Mouse (Mus musculus): ENCODE results near the gene Fam171a2. TPM values are rescaled to one million over a fixed set of nuclear protein-coding genes. Genes with fewer than 3 reads are reported as not detected.

The Fam171a2 gene
- polyA plus RNA-seq (2014; fragmentation: Nextera tagmentation; extraction: Ambion mirVana), result 8.6 and 8.8 TPM in 2 replicates

- H3K27me3 ChIP-seq (ENCODE audit: control insufficient read depth, insufficient read depth, low read length), result no peaks in the 10 kb centered on the region; the same call in 1 of the 2 replicates
- H3K4me3 ChIP-seq (ENCODE audit: low read depth, low read length), result peak within 1 kb of the TSS; percentile 94
- under 1% methylated on average over 40 of the region's 40 CpGs for WGBS
- H3K9ac ChIP-seq (replicated peaks; ENCODE audit: low read length), result peak within 1 kb of the TSS; percentile 98
- ATAC-seq (replicated peaks; ENCODE audit: insufficient number of reproducible peaks, low FRiP score, low TSS enrichment, low read depth) (peak; percentile 85), DNase-seq (ENCODE audit: low spot score) (peak; percentile 88)
- 0 out of 2 replicates have a peak, but pooled peaks cover 3% of the 10 kb centered on the region for H3K36me3 ChIP-seq (replicated peaks; ENCODE audit: control insufficient read depth, insufficient read depth, low read depth, low read length)
- H3K4me1 ChIP-seq (ENCODE audit: control insufficient read depth, insufficient read depth, low read length), result peaks cover 13% of the 10 kb centered on the region
- H3K27ac ChIP-seq (replicated peaks; ENCODE audit: low read depth, low read length), result peak within 1 kb of the TSS; percentile 88
- H3K9me3 ChIP-seq (replicated peaks; ENCODE audit: control insufficient read depth, low read length), result no peaks in the 10 kb centered on the region
- peak within 1 kb of the TSS; percentile 38 for H3K4me2 ChIP-seq (ENCODE audit: low read depth, low read length)
Observed at GRCm38 (mm10) chr11:102447497-102447896, at the start of gene Fam171a2. Gene Fam171a2, minus strand, starts transcription at chr11:102447682.

GRCm38 (mm10) chr11:102496732-102497131 lies 49.2 kb upstream of the Fam171a2 start:
- peaks cover 4% of the 10 kb centered on the region; the same call in 1 of the 2 replicates for H3K36me3 ChIP-seq (replicated peaks; ENCODE audit: control insufficient read depth, insufficient read depth, low read depth, low read length)
- no peaks in the 10 kb centered on the region for H3K4me1 ChIP-seq (ENCODE audit: control insufficient read depth, insufficient read depth, low read length)
- no peaks in the 10 kb centered on the region for H3K9me3 ChIP-seq (replicated peaks; ENCODE audit: control insufficient read depth, low read length)
- ATAC-seq (replicated peaks; ENCODE audit: insufficient number of reproducible peaks, low FRiP score, low TSS enrichment, low read depth) (no peak), DNase-seq (ENCODE audit: low spot score) (no peak)
- H3K4me3 ChIP-seq (ENCODE audit: low read depth, low read length), result no peak overlapping the region
- H3K27me3 ChIP-seq (ENCODE audit: control insufficient read depth, insufficient read depth, low read length), result no peaks in the 10 kb centered on the region
- no peak overlapping the region for H3K27ac ChIP-seq (replicated peaks; ENCODE audit: low read depth, low read length)
- 81% methylated on average over 2 of the region's 2 CpGs for WGBS
- H3K9ac ChIP-seq (replicated peaks; ENCODE audit: low read length), result no peak overlapping the region
- no peak overlapping the region for H3K4me2 ChIP-seq (ENCODE audit: low read depth, low read length)

GRCm38 (mm10) chr11:102496206-102496605 lies 48.7 kb upstream of the Fam171a2 start:
- no peaks in the 10 kb centered on the region for H3K4me1 ChIP-seq (ENCODE audit: control insufficient read depth, insufficient read depth, low read length)
- H3K9ac ChIP-seq (replicated peaks; ENCODE audit: low read length), result no peak overlapping the region
- no peak overlapping the region for H3K4me2 ChIP-seq (ENCODE audit: low read depth, low read length)
- ATAC-seq (replicated peaks; ENCODE audit: insufficient number of reproducible peaks, low FRiP score, low TSS enrichment, low read depth) (no peak), DNase-seq (ENCODE audit: low spot score) (no peak)
- no peaks in the 10 kb centered on the region for H3K9me3 ChIP-seq (replicated peaks; ENCODE audit: control insufficient read depth, low read length)
- H3K4me3 ChIP-seq (ENCODE audit: low read depth, low read length), result no peak overlapping the region
- WGBS, result 94% methylated on average over 2 of the region's 2 CpGs
- H3K36me3 ChIP-seq (replicated peaks; ENCODE audit: control insufficient read depth, insufficient read depth, low read depth, low read length), result peaks cover 4% of the 10 kb centered on the region; the same call in 1 of the 2 replicates
- no peaks in the 10 kb centered on the region for H3K27me3 ChIP-seq (ENCODE audit: control insufficient read depth, insufficient read depth, low read length)
- no peak overlapping the region for H3K27ac ChIP-seq (replicated peaks; ENCODE audit: low read depth, low read length)

- Histone ChIP-seq H3K9me3 (replicated peaks; ENCODE audit: control insufficient read depth, low read length) (no peaks in the 10 kb centered on the region), H3K4me2 (ENCODE audit: low read depth, low read length) (no peak overlapping the region), H3K9ac (replicated peaks; ENCODE audit: low read length) (no peak overlapping the region), H3K27me3 (ENCODE audit: control insufficient read depth, insufficient read depth, low read length) (no peaks in the 10 kb centered on the region), H3K27ac (replicated peaks; ENCODE audit: low read depth, low read length) (no peak overlapping the region), H3K4me3 (ENCODE audit: low read depth, low read length) (no peak overlapping the region), H3K4me1 (ENCODE audit: control insufficient read depth, insufficient read depth, low read length) (no peaks in the 10 kb centered on the region), H3K36me3 (replicated peaks; ENCODE audit: control insufficient read depth, insufficient read depth, low read depth, low read length) (0 out of 2 replicates have a peak, but pooled peaks cover 4% of the 10 kb centered on the region)
- ATAC-seq (replicated peaks; ENCODE audit: insufficient number of reproducible peaks, low FRiP score, low TSS enrichment, low read depth), result no peak
- WGBS, result 95% methylated on average over 5 of the region's 5 CpGs
- no peak for DNase-seq (ENCODE audit: low spot score)
Observed at GRCm38 (mm10) chr11:102495742-102496141, 48.3 kb upstream of the Fam171a2 start.

GRCm38 (mm10) chr11:102495114-102495513 lies 47.6 kb upstream of the Fam171a2 start:
- ATAC-seq (replicated peaks; ENCODE audit: insufficient number of reproducible peaks, low FRiP score, low TSS enrichment, low read depth) (no peak), DNase-seq (ENCODE audit: low spot score) (no peak)
- Histone ChIP-seq H3K9ac (replicated peaks; ENCODE audit: low read length) (no peak overlapping the region), H3K4me1 (ENCODE audit: control insufficient read depth, insufficient read depth, low read length) (no peaks in the 10 kb centered on the region), H3K4me3 (ENCODE audit: low read depth, low read length) (no peak overlapping the region), H3K27ac (replicated peaks; ENCODE audit: low read depth, low read length) (no peak overlapping the region), H3K27me3 (ENCODE audit: control insufficient read depth, insufficient read depth, low read length) (no peaks in the 10 kb centered on the region), H3K9me3 (replicated peaks; ENCODE audit: control insufficient read depth, low read length) (no peaks in the 10 kb centered on the region), H3K4me2 (ENCODE audit: low read depth, low read length) (no peak overlapping the region), H3K36me3 (replicated peaks; ENCODE audit: control insufficient read depth, insufficient read depth, low read depth, low read length) (0 out of 2 replicates have a peak, but pooled peaks cover 4% of the 10 kb centered on the region)
- 93% methylated on average over 6 of the region's 6 CpGs for WGBS

GRCm38 (mm10) chr11:102494063-102494650 lies 46.7 kb upstream of the Fam171a2 start:
- no peak overlapping the region for H3K4me3 ChIP-seq (ENCODE audit: low read depth, low read length)
- WGBS, result 88% methylated on average over 7 of the region's 7 CpGs

GRCm38 (mm10) chr11:102493241-102493640 lies 45.8 kb upstream of the Fam171a2 start:
- no peak for DNase-seq (ENCODE audit: low spot score)
- Histone ChIP-seq H3K27me3 (ENCODE audit: control insufficient read depth, insufficient read depth, low read length) (no peaks in the 10 kb centered on the region), H3K4me2 (ENCODE audit: low read depth, low read length) (no peak overlapping the region), H3K4me1 (ENCODE audit: control insufficient read depth, insufficient read depth, low read length) (no peaks in the 10 kb centered on the region), H3K27ac (replicated peaks; ENCODE audit: low read depth, low read length) (no peak overlapping the region), H3K36me3 (replicated peaks; ENCODE audit: control insufficient read depth, insufficient read depth, low read depth, low read length) (no peaks in the 10 kb centered on the region), H3K4me3 (ENCODE audit: low read depth, low read length) (no peak overlapping the region), H3K9ac (replicated peaks; ENCODE audit: low read length) (no peak overlapping the region), H3K9me3 (replicated peaks; ENCODE audit: control insufficient read depth, low read length) (no peaks in the 10 kb centered on the region)
- WGBS, result 86% methylated on average over 2 of the region's 2 CpGs
- no peak for ATAC-seq (replicated peaks; ENCODE audit: insufficient number of reproducible peaks, low FRiP score, low TSS enrichment, low read depth)

More at GRCm38 (mm10) chr11:102494063-102494650, 46.7 kb upstream of the Fam171a2 start:
- H3K4me2 ChIP-seq (ENCODE audit: low read depth, low read length), result no peak overlapping the region
- H3K9me3 ChIP-seq (replicated peaks; ENCODE audit: control insufficient read depth, low read length), result no peaks in the 10 kb centered on the region
- DNase-seq (ENCODE audit: low spot score), result no peak
- H3K36me3 ChIP-seq (replicated peaks; ENCODE audit: control insufficient read depth, insufficient read depth, low read depth, low read length), result 0 out of 2 replicates have a peak, but pooled peaks cover 4% of the 10 kb centered on the region
- H3K27me3 ChIP-seq (ENCODE audit: control insufficient read depth, insufficient read depth, low read length), result no peaks in the 10 kb centered on the region
- no peak overlapping the region for H3K9ac ChIP-seq (replicated peaks; ENCODE audit: low read length)
- no peak for ATAC-seq (replicated peaks; ENCODE audit: insufficient number of reproducible peaks, low FRiP score, low TSS enrichment, low read depth)
- H3K27ac ChIP-seq (replicated peaks; ENCODE audit: low read depth, low read length), result no peak overlapping the region
- no peaks in the 10 kb centered on the region for H3K4me1 ChIP-seq (ENCODE audit: control insufficient read depth, insufficient read depth, low read length)

- no peak overlapping the region for H3K4me3 ChIP-seq (ENCODE audit: low read depth, low read length)
- H3K9me3 ChIP-seq (replicated peaks; ENCODE audit: control insufficient read depth, low read length), result no peaks in the 10 kb centered on the region
- no peak for ATAC-seq (replicated peaks; ENCODE audit: insufficient number of reproducible peaks, low FRiP score, low TSS enrichment, low read depth)
- no peaks in the 10 kb centered on the region for H3K27me3 ChIP-seq (ENCODE audit: control insufficient read depth, insufficient read depth, low read length)
- H3K4me2 ChIP-seq (ENCODE audit: low read depth, low read length), result no peak overlapping the region
- H3K4me1 ChIP-seq (ENCODE audit: control insufficient read depth, insufficient read depth, low read length), result no peaks in the 10 kb centered on the region
- no peaks in the 10 kb centered on the region; the same call in 1 of the 2 replicates for H3K36me3 ChIP-seq (replicated peaks; ENCODE audit: control insufficient read depth, insufficient read depth, low read depth, low read length)
- 84% methylated on average over 2 of the region's 2 CpGs for WGBS
- no peak overlapping the region for H3K27ac ChIP-seq (replicated peaks; ENCODE audit: low read depth, low read length)
- DNase-seq (ENCODE audit: low spot score), result no peak
- H3K9ac ChIP-seq (replicated peaks; ENCODE audit: low read length), result no peak overlapping the region
Observed at GRCm38 (mm10) chr11:102487901-102488300, 40.4 kb upstream of the Fam171a2 start.

Data from embryonic facial prominence, embryonic 11.5 days (tissue).